Mouse (Mus musculus): ENCODE results near the gene Capn3. TPM values are rescaled to one million over a fixed set of nuclear protein-coding genes. Genes with fewer than 3 reads are reported as not detected.

Gene Capn3
- 1.3 and 2.0 TPM in 2 replicates for polyA plus RNA-seq (2016; fragmentation: Nextera tagmentation; extraction: Ambion mirVana)

- H3K4me2 ChIP-seq (replicated peaks): no peak within 1 kb of the TSS
- no peaks in the 10 kb centered on the region for H3K27me3 ChIP-seq
- no peak within 1 kb of the TSS for H3K4me3 ChIP-seq
- no peak for ATAC-seq (ENCODE audit: low FRiP score)
- H3K27ac ChIP-seq: no peak within 1 kb of the TSS
- H3K36me3 ChIP-seq: no peaks in the 10 kb centered on the region
- 0 out of 2 replicates have a peak, but pooled peaks cover 6% of the 10 kb centered on the region for H3K9me3 ChIP-seq (replicated peaks)
- H3K9ac ChIP-seq: no peak within 1 kb of the TSS
- 78% methylated on average over 4 of the region's 4 CpGs for WGBS
- no peaks in the 10 kb centered on the region for H3K4me1 ChIP-seq
Measured at GRCm38 (mm10) chr2:120455719-120456118, at the start of gene Capn3. Gene Capn3 (plus strand): TSS chr2:120456019.

GRCm38 (mm10) chr2:120411096-120411628 is 44.7 kb upstream of the Capn3 start:
- WGBS: 92% methylated on average over 3 of the region's 3 CpGs
- no peak for ATAC-seq (ENCODE audit: low FRiP score)

GRCm38 (mm10) chr2:120414113-120414512 is 41.7 kb upstream of the Capn3 start:
- Histone ChIP-seq H3K27ac (no peak overlapping the region), H3K4me2 (replicated peaks) (no peak overlapping the region), H3K9me3 (replicated peaks) (no peaks in the 10 kb centered on the region), H3K4me1 (no peaks in the 10 kb centered on the region), H3K36me3 (no peaks in the 10 kb centered on the region), H3K4me3 (no peak overlapping the region), H3K27me3 (no peaks in the 10 kb centered on the region), H3K9ac (no peak overlapping the region)
- ATAC-seq (ENCODE audit: low FRiP score): no peak

More at GRCm38 (mm10) chr2:120411096-120411628, 44.7 kb upstream of the Capn3 start:
- H3K9me3 ChIP-seq (replicated peaks): no peaks in the 10 kb centered on the region
- H3K4me2 ChIP-seq (replicated peaks): no peak overlapping the region
- no peak overlapping the region for H3K4me3 ChIP-seq
- no peaks in the 10 kb centered on the region for H3K36me3 ChIP-seq
- H3K27ac ChIP-seq: no peak overlapping the region
- no peaks in the 10 kb centered on the region for H3K4me1 ChIP-seq
- H3K9ac ChIP-seq: no peak overlapping the region
- H3K27me3 ChIP-seq: no peaks in the 10 kb centered on the region

- Histone ChIP-seq H3K27ac (no peak overlapping the region), H3K27me3 (no peaks in the 10 kb centered on the region), H3K4me2 (replicated peaks) (no peak overlapping the region), H3K4me3 (no peak overlapping the region), H3K4me1 (no peaks in the 10 kb centered on the region), H3K9me3 (replicated peaks) (no peaks in the 10 kb centered on the region), H3K9ac (no peak overlapping the region), H3K36me3 (no peaks in the 10 kb centered on the region)
- 73% methylated on average over 1 of the region's 1 CpGs for WGBS
- no peak for ATAC-seq (ENCODE audit: low FRiP score)
Measured at GRCm38 (mm10) chr2:120414738-120415414, 40.9 kb upstream of the Capn3 start.

GRCm38 (mm10) chr2:120424386-120424785 is 31.4 kb upstream of the Capn3 start:
- H3K9ac ChIP-seq: no peak overlapping the region
- no peak overlapping the region for H3K4me3 ChIP-seq
- no peak overlapping the region for H3K27ac ChIP-seq
- H3K4me2 ChIP-seq (replicated peaks): no peak overlapping the region
- no peaks in the 10 kb centered on the region for H3K4me1 ChIP-seq
- no peak for ATAC-seq (ENCODE audit: low FRiP score)
- H3K27me3 ChIP-seq: no peaks in the 10 kb centered on the region
- no peaks in the 10 kb centered on the region for H3K9me3 ChIP-seq (replicated peaks)
- H3K36me3 ChIP-seq: no peaks in the 10 kb centered on the region
- WGBS: 84% methylated on average over 5 of the region's 5 CpGs

- no peak overlapping the region for H3K27ac ChIP-seq
- H3K9ac ChIP-seq: no peak overlapping the region
- H3K9me3 ChIP-seq (replicated peaks): no peaks in the 10 kb centered on the region
- no peaks in the 10 kb centered on the region for H3K27me3 ChIP-seq
- no peaks in the 10 kb centered on the region for H3K36me3 ChIP-seq
- no peak for ATAC-seq (ENCODE audit: low FRiP score)
- H3K4me2 ChIP-seq (replicated peaks): no peak overlapping the region
- no peaks in the 10 kb centered on the region for H3K4me1 ChIP-seq
- no peak overlapping the region for H3K4me3 ChIP-seq
- WGBS: 94% methylated on average over 1 of the region's 1 CpGs
Measured at GRCm38 (mm10) chr2:120444486-120444885, 11.3 kb upstream of the Capn3 start.

- no peak overlapping the region for H3K4me3 ChIP-seq
- no peaks in the 10 kb centered on the region for H3K4me1 ChIP-seq
- H3K36me3 ChIP-seq: no peaks in the 10 kb centered on the region
- 83% methylated on average over 10 of the region's 10 CpGs for WGBS
- no peaks in the 10 kb centered on the region for H3K27me3 ChIP-seq
- no peaks in the 10 kb centered on the region for H3K9me3 ChIP-seq (replicated peaks)
- no peak overlapping the region for H3K9ac ChIP-seq
- no peak for ATAC-seq (ENCODE audit: low FRiP score)
- H3K4me2 ChIP-seq (replicated peaks): no peak overlapping the region
- no peak overlapping the region for H3K27ac ChIP-seq
Measured at GRCm38 (mm10) chr2:120446373-120446772, 9.4 kb upstream of the Capn3 start.

- Histone ChIP-seq H3K27me3 (no peaks in the 10 kb centered on the region), H3K27ac (no peak overlapping the region), H3K4me2 (replicated peaks) (no peak overlapping the region), H3K4me1 (no peaks in the 10 kb centered on the region), H3K9ac (no peak overlapping the region), H3K9me3 (replicated peaks) (no peaks in the 10 kb centered on the region), H3K4me3 (no peak overlapping the region), H3K36me3 (no peaks in the 10 kb centered on the region)
- no peak for ATAC-seq (ENCODE audit: low FRiP score)
- WGBS: 97% methylated on average over 1 of the region's 1 CpGs
Measured at GRCm38 (mm10) chr2:120447306-120447705, 8.5 kb upstream of the Capn3 start.

- no peaks in the 10 kb centered on the region for H3K27me3 ChIP-seq
- no peak overlapping the region for H3K4me3 ChIP-seq
- no peaks in the 10 kb centered on the region for H3K4me1 ChIP-seq
- no peak overlapping the region for H3K9ac ChIP-seq
- 0 out of 2 replicates have a peak, but pooled peaks cover 6% of the 10 kb centered on the region for H3K9me3 ChIP-seq (replicated peaks)
- H3K27ac ChIP-seq: no peak overlapping the region
- WGBS: 74% methylated on average over 6 of the region's 6 CpGs
- no peaks in the 10 kb centered on the region for H3K36me3 ChIP-seq
- no peak overlapping the region for H3K4me2 ChIP-seq (replicated peaks)
- no peak for ATAC-seq (ENCODE audit: low FRiP score)
Measured at GRCm38 (mm10) chr2:120450724-120451123, 5.1 kb upstream of the Capn3 start.

- H3K9me3 ChIP-seq (replicated peaks): 0 out of 2 replicates have a peak, but pooled peaks cover 6% of the 10 kb centered on the region
- no peak overlapping the region for H3K4me3 ChIP-seq
- ATAC-seq (ENCODE audit: low FRiP score): no peak
- H3K9ac ChIP-seq: no peak overlapping the region
- no peak overlapping the region for H3K4me2 ChIP-seq (replicated peaks)
- no peaks in the 10 kb centered on the region for H3K27me3 ChIP-seq
- H3K27ac ChIP-seq: no peak overlapping the region
- no peaks in the 10 kb centered on the region for H3K36me3 ChIP-seq
- H3K4me1 ChIP-seq: no peaks in the 10 kb centered on the region
- 79% methylated on average over 4 of the region's 4 CpGs for WGBS
Measured at GRCm38 (mm10) chr2:120452600-120452999, 3.2 kb upstream of the Capn3 start.

- Histone ChIP-seq H3K27me3 (no peaks in the 10 kb centered on the region), H3K9ac (no peak overlapping the region), H3K27ac (no peak overlapping the region), H3K4me1 (no peaks in the 10 kb centered on the region), H3K36me3 (no peaks in the 10 kb centered on the region), H3K4me2 (replicated peaks) (no peak overlapping the region), H3K4me3 (no peak overlapping the region), H3K9me3 (replicated peaks) (0 out of 2 replicates have a peak, but pooled peaks cover 6% of the 10 kb centered on the region)
- 71% methylated on average over 2 of the region's 2 CpGs for WGBS
- no peak for ATAC-seq (ENCODE audit: low FRiP score)
Measured at GRCm38 (mm10) chr2:120454987-120455386, 832 bp upstream of the Capn3 start.

- 87% methylated on average over 4 of the region's 4 CpGs for WGBS
- Histone ChIP-seq H3K9ac (no peak overlapping the region), H3K9me3 (replicated peaks) (no peaks in the 10 kb centered on the region), H3K4me1 (no peaks in the 10 kb centered on the region), H3K4me2 (replicated peaks) (no peak overlapping the region), H3K27me3 (no peaks in the 10 kb centered on the region), H3K4me3 (no peak overlapping the region), H3K27ac (no peak overlapping the region), H3K36me3 (no peaks in the 10 kb centered on the region)
- no peak for ATAC-seq (ENCODE audit: low FRiP score)
Measured at GRCm38 (mm10) chr2:120460216-120460615, 4.4 kb downstream of the Capn3 start.

GRCm38 (mm10) chr2:120463328-120463727 is 7.5 kb downstream of the Capn3 start:
- no peaks in the 10 kb centered on the region for H3K4me1 ChIP-seq
- no peak overlapping the region for H3K9ac ChIP-seq
- H3K4me2 ChIP-seq (replicated peaks): no peak overlapping the region
- H3K9me3 ChIP-seq (replicated peaks): no peaks in the 10 kb centered on the region
- ATAC-seq (ENCODE audit: low FRiP score): no peak
- 96% methylated on average over 7 of the region's 7 CpGs for WGBS
- no peaks in the 10 kb centered on the region for H3K36me3 ChIP-seq
- H3K27me3 ChIP-seq: no peaks in the 10 kb centered on the region
- no peak overlapping the region for H3K27ac ChIP-seq
- H3K4me3 ChIP-seq: no peak overlapping the region

Data from hindbrain, embryonic 12.5 days (tissue).